Mouse (Mus musculus) megakaryocyte, embryonic 14.5 days (primary cell): Measurements from ENCODE around the gene Gm17577.
"Not testable (repeated sequence)": the region's sequence is repeated elsewhere in the genome, so short reads cannot be mapped to it uniquely, and the experiment has no call there.

Experiments used
- FLI1 ChIP-seq: IDR thresholded peaks from 2 replicates; pipeline ENCODE4 v1.6.1; 2012; ENCODE audit warnings: low read length, inconsistent platforms, mixed read lengths
- GATA1 ChIP-seq: IDR thresholded peaks from 3 replicates; pipeline ENCODE4 v1.6.1; 2012; ENCODE audit warnings: mixed read lengths, low read length, inconsistent platforms, borderline replicate concordance

DNA sequence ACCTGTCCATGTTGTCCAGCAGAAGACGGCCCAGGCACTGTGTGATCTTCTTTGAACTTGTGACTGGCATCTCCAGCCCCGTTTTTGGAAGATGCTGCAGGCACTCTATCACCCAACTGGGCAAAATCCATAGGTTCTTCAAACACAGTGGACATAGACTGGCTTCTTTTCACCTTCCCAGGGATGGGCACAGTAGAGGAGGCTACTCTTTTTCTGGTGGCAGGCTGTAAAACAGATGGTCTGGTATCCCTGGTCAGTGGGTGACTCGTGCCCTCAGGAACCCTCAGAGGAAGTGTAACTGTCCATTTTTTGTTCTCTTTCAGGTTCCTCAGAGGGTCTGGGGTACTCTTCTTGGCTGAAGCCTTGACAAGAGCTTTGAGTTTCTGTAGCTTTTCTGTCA lies at the start of gene Gm17577:
- not testable (repeated sequence) for TF ChIP-seq GATA1, FLI1
